Mouse (Mus musculus) embryonic facial prominence, embryonic 11.5 days (tissue): Measurements from ENCODE around the gene Hist1h1b. TPM values are rescaled to one million over a fixed set of nuclear protein-coding genes. Genes with fewer than 3 reads are reported as not detected.
"Not testable (repeated sequence)": the region's sequence is repeated elsewhere in the genome, so short reads cannot be mapped to it uniquely, and the experiment has no call there.

Source experiments
- ATAC-seq: fragments of 200-750 bp; cut with Nextera tagmentation; replicated peaks from 2 replicates; pipeline ENCODE4 v1.8.0; 2017; ENCODE audit warnings: low read depth; ENCODE audit not compliant: insufficient number of reproducible peaks, low FRiP score, low TSS enrichment
- DNase-seq: peaks from one replicate; pipeline ENCODE4 v3.0.0-alpha.2; 2015; ENCODE audit warnings: low spot score
- H3K27ac ChIP-seq: fragments of 300-500 bp; sonication (generic); replicated peaks from 2 replicates; pipeline ENCODE4 v1.5.1; 2014; ENCODE audit warnings: mild to moderate bottlenecking, low read depth, low read length, control low read depth
- H3K27me3 ChIP-seq: fragments of 300-500 bp; sonication (generic); 2 replicates; pipeline ENCODE4 v1.6.1; 2014; ENCODE audit warnings: mild to moderate bottlenecking, low read length, moderate library complexity, mixed read lengths; ENCODE audit not compliant: control insufficient read depth, insufficient read depth
- H3K36me3 ChIP-seq: fragments of 300-500 bp; sonication (generic); replicated peaks from 2 replicates; pipeline ENCODE4 v1.6.1; 2014; ENCODE audit warnings: low read depth, mild to moderate bottlenecking, low read length, moderate library complexity, mixed read lengths; ENCODE audit not compliant: control insufficient read depth, insufficient read depth
- H3K4me1 ChIP-seq: fragments of 300-500 bp; sonication (generic); 2 replicates; pipeline ENCODE4 v1.6.1; 2014; ENCODE audit warnings: low read length, mixed read lengths; ENCODE audit not compliant: control insufficient read depth, insufficient read depth
- H3K4me2 ChIP-seq: fragments of 300-500 bp; sonication (generic); 2 replicates; pipeline ENCODE4 v1.6.1; 2014; ENCODE audit warnings: low read depth, mild to moderate bottlenecking, control low read depth, low read length, moderate library complexity
- H3K4me3 ChIP-seq: fragments of 300-500 bp; sonication (generic); 2 replicates; pipeline ENCODE4 v1.5.1; 2014; ENCODE audit warnings: low read depth, low read length, control low read depth
- H3K9ac ChIP-seq: fragments of 300-500 bp; sonication (generic); replicated peaks from 2 replicates; pipeline ENCODE4 v1.6.1; 2014; ENCODE audit warnings: mild to moderate bottlenecking, control low read depth, low read length
- H3K9me3 ChIP-seq: fragments of 300-500 bp; sonication (generic); replicated peaks from 2 replicates; pipeline ENCODE4 v1.6.1; 2016; ENCODE audit warnings: mild to moderate bottlenecking, low read length, inconsistent platforms, mixed read lengths; ENCODE audit not compliant: control insufficient read depth
- WGBS: fragments of 180-500 bp; shearing (Covaris S2); extraction: QIAGEN DNeasy Blood & Tissue Kit; methylation state at CpG from one replicate; pipeline ENCODE4 v1.1.7; 2014; 5-methylcytosine and 5-hydroxymethylcytosine counted together
- polyA plus RNA-seq: library from polyadenylated mRNA; unstranded; fragments of >200 nt; fragmentation: Nextera tagmentation; extraction: Ambion mirVana; gene quantifications from 2 replicates; pipeline ENCODE4 v1.2.1, GENCODE M21; 2014

Gene Hist1h1b
- polyA plus RNA-seq, 1 experiment from 2014 or later: 23.6 TPM

- peak; percentile 94 for DNase-seq
- Histone ChIP-seq H3K27me3 (no peaks in the 10 kb centered on the region), H3K27ac (peak overlapping the region; percentile 99), H3K4me3 (peak overlapping the region; percentile 70), H3K9me3 (no peaks in the 10 kb centered on the region), H3K36me3 (no peaks in the 10 kb centered on the region), H3K9ac (peak overlapping the region; percentile 96), H3K4me2 (peak overlapping the region; percentile 88), H3K4me1 (no peaks in the 10 kb centered on the region)
- 6% methylated on average over 33 of the region's 33 CpGs for WGBS
- ATAC-seq: peak; percentile 84
Observed at GRCm38 (mm10) chr13:21778814-21779766, 1.3 kb downstream of the Hist1h1b start.

DNA sequence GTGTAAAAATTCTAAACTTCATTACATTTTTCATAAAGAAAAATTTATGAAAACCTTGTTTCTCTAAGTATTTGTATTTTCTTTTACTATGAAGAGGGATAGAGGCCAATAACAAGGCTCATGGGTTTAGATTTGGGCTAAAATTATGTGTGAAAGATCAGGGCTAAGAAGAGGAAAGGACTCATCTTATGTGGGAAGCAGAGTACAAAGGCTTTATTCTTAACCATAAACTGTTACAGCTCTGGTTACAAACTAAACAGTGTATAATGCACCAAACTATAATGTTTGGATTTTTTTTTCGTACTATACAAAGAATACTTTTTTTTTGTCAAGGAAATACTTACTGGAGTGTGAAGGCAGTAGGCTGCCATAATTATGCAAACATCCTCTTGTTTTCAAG lies 24.7 kb downstream of the Hist1h1b start:
- H3K4me1 ChIP-seq: no peaks in the 10 kb centered on the region
- H3K4me2 ChIP-seq: no peak overlapping the region
- 62% methylated on average over 1 of the region's 1 CpGs for WGBS

GRCm38 (mm10) chr13:21754294-21755001 lies 26.0 kb downstream of the Hist1h1b start:
- not testable (repeated sequence) for H3K36me3 ChIP-seq, H3K4me1 ChIP-seq, H3K9me3 ChIP-seq, H3K27me3 ChIP-seq, ATAC-seq
- H3K4me2 ChIP-seq: peak overlapping the region; percentile 37
- peak overlapping the region; percentile 53 for H3K9ac ChIP-seq
- H3K27ac ChIP-seq: peak overlapping the region; percentile 81
- H3K4me3 ChIP-seq: peak overlapping the region; percentile 40
- peak; percentile 69 for DNase-seq
- WGBS: under 1% methylated on average over 10 of the region's 26 CpGs

More for the DNA sequence above, 24.7 kb downstream of the Hist1h1b start:
- Histone ChIP-seq H3K9ac (no peak overlapping the region), H3K27me3 (no peaks in the 10 kb centered on the region), H3K4me3 (no peak overlapping the region), H3K36me3 (no peaks in the 10 kb centered on the region), H3K27ac (no peak overlapping the region), H3K9me3 (no peaks in the 10 kb centered on the region)
- DNase-seq (no peak), ATAC-seq (no peak)

DNA sequence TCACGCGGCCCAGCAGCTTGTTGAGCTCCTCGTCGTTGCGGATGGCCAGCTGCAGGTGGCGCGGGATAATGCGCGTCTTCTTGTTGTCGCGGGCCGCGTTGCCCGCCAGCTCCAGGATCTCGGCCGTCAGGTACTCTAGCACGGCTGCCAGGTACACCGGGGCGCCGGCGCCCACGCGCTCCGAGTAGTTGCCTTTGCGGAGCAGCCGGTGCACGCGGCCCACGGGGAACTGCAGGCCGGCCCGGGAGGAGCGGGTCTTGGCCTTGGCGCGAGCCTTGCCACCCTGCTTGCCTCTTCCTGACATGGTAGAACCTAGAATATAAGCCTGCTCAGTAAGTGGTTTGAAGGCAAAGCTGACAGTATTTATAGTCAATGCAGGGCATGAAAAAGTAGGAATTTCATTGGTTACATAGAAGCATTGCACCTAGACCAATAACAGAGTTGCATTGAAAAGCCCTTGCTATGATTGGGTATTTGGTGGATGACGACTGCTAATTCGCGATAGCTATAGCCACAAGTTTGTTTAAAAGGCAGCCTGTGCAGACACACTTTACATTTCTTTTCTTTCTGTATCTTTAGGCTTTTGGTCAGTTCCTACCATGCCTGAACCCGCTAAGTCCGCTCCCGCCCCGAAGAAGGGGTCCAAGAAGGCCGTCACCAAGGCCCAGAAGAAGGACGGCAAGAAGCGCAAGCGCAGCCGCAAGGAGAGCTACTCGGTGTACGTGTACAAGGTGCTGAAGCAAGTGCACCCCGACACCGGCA lies 26.7 kb downstream of the Hist1h1b start, which contains the start of the genes Hist1h2ak and Hist1h2bn:
Hist1h2ak (minus strand) TSS at position 304 of the 762 bp plus-strand sequence.
Hist1h2bn (plus strand) TSS at position 600 of the 762 bp plus-strand sequence.
- DNase-seq (peak; percentile 94), ATAC-seq (peak; percentile 93)
- not testable (repeated sequence) for H3K27me3 ChIP-seq, H3K36me3 ChIP-seq, H3K9me3 ChIP-seq, H3K4me1 ChIP-seq
- Histone ChIP-seq H3K9ac (peak within 1 kb of the TSS; percentile 70), H3K27ac (peak within 1 kb of the TSS; percentile 89), H3K4me2 (peak within 1 kb of the TSS; percentile 64), H3K4me3 (peak within 1 kb of the TSS; percentile 40)
- WGBS: under 1% methylated on average over 33 of the region's 50 CpGs

GRCm38 (mm10) chr13:21753051-21753523 lies 27.3 kb downstream of the Hist1h1b start:
- H3K9me3 ChIP-seq: no peaks in the 10 kb centered on the region
- H3K36me3 ChIP-seq: no peaks in the 10 kb centered on the region
- H3K4me3 ChIP-seq: peak overlapping the region; percentile 40
- ATAC-seq (no peak), DNase-seq (peak; percentile 59)
- peak overlapping the region; percentile 89 for H3K27ac ChIP-seq
- H3K9ac ChIP-seq: peak overlapping the region; percentile 70
- no peaks in the 10 kb centered on the region for H3K4me1 ChIP-seq
- no peaks in the 10 kb centered on the region for H3K27me3 ChIP-seq
- H3K4me2 ChIP-seq: peak overlapping the region; percentile 64
- WGBS: 4% methylated on average over 9 of the region's 10 CpGs

DNA sequence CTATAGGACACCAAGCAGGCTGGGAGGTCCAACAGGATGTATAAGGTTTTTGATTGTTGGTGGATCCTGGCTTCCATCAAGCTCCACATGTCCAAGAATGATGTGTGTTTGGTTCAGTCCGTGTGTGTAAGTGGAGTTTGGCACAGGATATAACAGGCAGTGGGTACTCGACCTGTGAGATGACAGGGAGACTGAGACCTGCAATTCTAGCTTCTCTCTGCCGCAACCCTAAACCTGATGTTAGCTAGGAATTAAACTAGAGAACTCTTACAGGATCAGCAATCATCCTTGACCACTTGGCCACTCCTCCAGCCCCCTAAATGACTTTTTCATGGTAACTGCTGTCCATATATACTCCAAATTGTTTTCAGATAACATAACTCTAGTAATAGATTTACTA lies 28.1 kb downstream of the Hist1h1b start:
- ATAC-seq (no peak), DNase-seq (peak; percentile 42)
- no peaks in the 10 kb centered on the region for H3K36me3 ChIP-seq
- H3K4me3 ChIP-seq: no peak overlapping the region
- H3K27ac ChIP-seq: peak overlapping the region; percentile 89
- H3K4me2 ChIP-seq: no peak overlapping the region; the same call in 1 of the 2 replicates
- no peaks in the 10 kb centered on the region for H3K27me3 ChIP-seq
- no peaks in the 10 kb centered on the region for H3K9me3 ChIP-seq
- H3K9ac ChIP-seq: no peak overlapping the region; the same call in 1 of the 2 replicates
- no peaks in the 10 kb centered on the region for H3K4me1 ChIP-seq
- 47% methylated on average over 3 of the region's 3 CpGs for WGBS

- H3K4me1 ChIP-seq: no peaks in the 10 kb centered on the region
- peak overlapping the region; percentile 89; the same call in 1 of the 2 replicates for H3K27ac ChIP-seq
- H3K4me2 ChIP-seq: no peak overlapping the region; the same call in 1 of the 2 replicates
- H3K27me3 ChIP-seq: no peaks in the 10 kb centered on the region
- no peaks in the 10 kb centered on the region for H3K9me3 ChIP-seq
- DNase-seq: no peak
- ATAC-seq: no peak
- H3K4me3 ChIP-seq: no peak overlapping the region
- WGBS: 66% methylated on average over 3 of the region's 3 CpGs
- no peaks in the 10 kb centered on the region for H3K36me3 ChIP-seq
- H3K9ac ChIP-seq: no peak overlapping the region
Observed at GRCm38 (mm10) chr13:21751827-21752226, 28.6 kb downstream of the Hist1h1b start.
